Comparison of ENCODE assay signal across 32 mouse cellular contexts in genomic region chr13:51551824-51552223, GRCm38 (mm10). TPM values are rescaled to one million over a fixed set of nuclear protein-coding genes. Genes with fewer than 3 reads are reported as not detected.
A peak's percentile ranks its signal among the peaks of the same experiment; 100 is the strongest.
DNase-seq lines count a peak whose midpoint lies in the region; ATAC-seq and TF ChIP-seq lines count a peak whose summit lies in the region.
"Had no signal": no experiment of that assay in that cellular context is flagged by ENCODE, and none has a peak within 500 bp of the region (broad histone marks: within the 10 kb centered on the region; RNA-seq: fewer than 3 reads in every experiment).

No protein-coding gene starts in this region.

- no peak overlapping the region for H3K9ac ChIP-seq in forebrain, embryonic 14.5 days (ENCODE audit: low read length)
- H3K9ac ChIP-seq in forebrain, postnatal 0 days = no peak overlapping the region
- H3K9ac ChIP-seq: embryonic facial prominence, embryonic 12.5 days; embryonic facial prominence, embryonic 15.5 days; heart, embryonic 12.5 days; heart, embryonic 15.5 days; hindbrain, embryonic 13.5 days had no signal

- peak; percentile 78 for ATAC-seq in forebrain, embryonic 14.5 days
- no peak for ATAC-seq in forebrain, postnatal 0 days
- ATAC-seq: hindbrain, postnatal 0 days; inflammation-experienced regulatory T-cells, adult 6 months; intestine, embryonic 16.5 days; Patski had no signal

- H3K4me2 ChIP-seq in forebrain, embryonic 14.5 days (ENCODE audit: low read length) = no peak overlapping the region
- H3K4me2 ChIP-seq in forebrain, postnatal 0 days (ENCODE audit: low read depth) = no peak overlapping the region
- H3K4me2 ChIP-seq: embryonic facial prominence, embryonic 12.5 days; embryonic facial prominence, embryonic 15.5 days; heart, embryonic 12.5 days; heart, embryonic 15.5 days; hindbrain, embryonic 13.5 days had no signal

- no peak for TF ChIP-seq CTCF in forebrain, postnatal 0 days (IDR thresholded peaks at IDR 0.05; ENCODE audit: low read depth)

- peak; percentile 49 for DNase-seq in forebrain, embryonic 14.5 days (ENCODE audit: low spot score)
- DNase-seq in forebrain, postnatal 0 days = no peak
- peak; percentile 13 for DNase-seq in heart, adult 11 months
- DNase-seq in heart, adult 9 months (ENCODE audit: low spot score in 2 of 2) = no peak
- peak; percentile 13 for DNase-seq in retina, embryonic 14.5 days (ENCODE audit: low spot score)
- no peak for DNase-seq in spleen, postnatal 14 days (ENCODE audit: low spot score in 2 of 2)
- DNase-seq: adrenal gland, postnatal 10 days; adrenal gland, postnatal 36 days; B cell, adult 2 months; cerebellum, adult 11 months; cerebellum, adult 2 months; cerebellum, adult 9-11 months; cerebellum, postnatal 25 days; gastrocnemius, postnatal 10 days; gastrocnemius, postnatal 36 days; heart, postnatal 10 days; heart, postnatal 36 days; kidney, adult 18-20 months had no signal

- H3K27ac ChIP-seq in forebrain, embryonic 14.5 days (ENCODE audit: low read depth, low read length) = no peak overlapping the region
- no peak overlapping the region for H3K27ac ChIP-seq in forebrain, postnatal 0 days (ENCODE audit: low read depth, low read length)
- H3K27ac ChIP-seq: embryonic facial prominence, embryonic 12.5 days; embryonic facial prominence, embryonic 15.5 days; heart, embryonic 15.5 days; hindbrain, embryonic 10.5 days; hindbrain, embryonic 13.5 days; hindbrain, postnatal 0 days had no signal

- WGBS in forebrain, embryonic 14.5 days = 21% methylated on average over 3 of the region's 3 CpGs
- 35% methylated on average over 3 of the region's 3 CpGs for WGBS in forebrain, postnatal 0 days

- no peaks in the 10 kb centered on the region for H3K27me3 ChIP-seq in forebrain, embryonic 14.5 days (replicated peaks; ENCODE audit: control insufficient read depth, insufficient read depth, low read length)
- no peaks in the 10 kb centered on the region for H3K27me3 ChIP-seq in forebrain, postnatal 0 days (ENCODE audit: insufficient read depth, low read length)
- H3K27me3 ChIP-seq: CH12.LX; heart, embryonic 12.5 days; heart, embryonic 15.5 days; hindbrain, embryonic 13.5 days had no signal

- H3K36me3 ChIP-seq in forebrain, embryonic 14.5 days (ENCODE audit: control insufficient read depth, insufficient read depth, low read length) = no peaks in the 10 kb centered on the region
- H3K36me3 ChIP-seq in forebrain, postnatal 0 days (ENCODE audit: insufficient read depth) = no peaks in the 10 kb centered on the region
- H3K36me3 ChIP-seq: embryonic facial prominence, embryonic 12.5 days; embryonic facial prominence, embryonic 15.5 days; G1E; heart, embryonic 12.5 days; heart, embryonic 15.5 days; hindbrain, embryonic 10.5 days; hindbrain, embryonic 13.5 days had no signal

- H3K9me3 ChIP-seq in forebrain, embryonic 14.5 days (replicated peaks; ENCODE audit: control insufficient read depth, low read length) = no peaks in the 10 kb centered on the region
- H3K9me3 ChIP-seq in forebrain, postnatal 0 days (ENCODE audit: low read length) = no peaks in the 10 kb centered on the region
- H3K9me3 ChIP-seq: embryonic facial prominence, embryonic 12.5 days; embryonic facial prominence, embryonic 15.5 days; G1E; heart, embryonic 12.5 days; heart, embryonic 15.5 days; hindbrain, embryonic 10.5 days; hindbrain, embryonic 13.5 days had no signal

- H3K4me1 ChIP-seq in forebrain, embryonic 14.5 days (ENCODE audit: control insufficient read depth, insufficient read depth, low read length) = 0 out of 2 replicates have a peak, but pooled peaks cover 5% of the 10 kb centered on the region
- no peaks in the 10 kb centered on the region for H3K4me1 ChIP-seq in forebrain, postnatal 0 days (ENCODE audit: insufficient read depth)
- H3K4me1 ChIP-seq: embryonic facial prominence, embryonic 12.5 days; embryonic facial prominence, embryonic 15.5 days; heart, embryonic 12.5 days; heart, embryonic 15.5 days; hindbrain, embryonic 10.5 days had no signal

- no peak overlapping the region for H3K4me3 ChIP-seq in forebrain, embryonic 14.5 days (ENCODE audit: low read depth, low read length)
- H3K4me3 ChIP-seq in forebrain, postnatal 0 days (ENCODE audit: low read depth, low read length) = no peak overlapping the region
- H3K4me3 ChIP-seq: embryonic facial prominence, embryonic 12.5 days; embryonic facial prominence, embryonic 15.5 days; heart, embryonic 12.5 days; heart, embryonic 15.5 days; hindbrain, embryonic 10.5 days; hindbrain, embryonic 13.5 days had no signal

RNA-seq across cellular contexts. Expression of gene Shc3, which starts 17.4 kb away (rescaled TPM):
- 4.3 and 5.4 TPM in 2 replicates for polyA plus RNA-seq in forebrain, embryonic 14.5 days (2014; fragmentation: Nextera tagmentation; extraction: Ambion mirVana)
- 98.1 and 106 TPM in 2 replicates for total RNA-seq in forebrain, postnatal 0 days (2014; rRNA removed)
- 6.8 and 11.6 TPM in 2 replicates for polyA plus RNA-seq in forebrain, postnatal 0 days (2015; fragmentation: Nextera tagmentation; extraction: Ambion mirVana)
- total RNA-seq: common myeloid progenitor, adult 5-6 weeks; granulocyte monocyte progenitor cell, adult 5-6 weeks had no signal
- polyA plus RNA-seq: G1E; inflammation-experienced regulatory T-cells, adult 6 months had no signal

Comparison
In these comparisons a context has a peak if more than half of its experiments do, and no peak if none do; other contexts are left out.
1. DNase-seq: peak in forebrain, embryonic 14.5 days (single experiment), heart, adult 11 months (single experiment) and retina, embryonic 14.5 days (single experiment); none in forebrain, postnatal 0 days (single experiment), heart, adult 9 months (0 of 2) and spleen, postnatal 14 days (0 of 2).